Mouse (Mus musculus): ENCODE data around the gene Tspan9. TPM values are rescaled to one million over a fixed set of nuclear protein-coding genes. Genes with fewer than 3 reads are reported as not detected.
A peak's percentile ranks its signal among the peaks of the same experiment; 100 is the strongest.

Tspan9 gene
- total RNA-seq, 1 experiment: 161 TPM

DNA sequence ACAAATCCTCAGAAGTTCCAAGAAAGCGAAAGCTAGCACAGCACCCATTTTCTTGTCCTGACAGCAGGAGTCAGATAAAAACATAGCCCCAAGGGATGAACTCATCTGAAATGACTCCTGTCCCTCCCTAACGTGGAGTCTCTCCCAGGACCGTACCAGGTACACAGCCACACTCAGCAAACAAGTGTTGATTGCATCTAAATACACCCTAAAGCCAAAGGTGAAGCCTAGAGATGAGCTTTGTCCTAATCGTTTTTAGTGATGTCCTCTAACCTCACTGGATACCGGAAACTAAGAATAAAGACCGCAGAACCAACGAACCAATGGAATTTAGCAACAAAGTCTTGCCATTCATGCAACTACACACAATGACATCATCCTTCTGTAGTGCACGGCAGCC, 96.2 kb downstream of the Tspan9 start:
- H3K4me3 ChIP-seq (ENCODE audit: insufficient read depth in 1 of 2, low read depth in 1 of 2, low read length in 2 of 2, poor library complexity in 1 of 2, severe bottlenecking in 1 of 2): no peak overlapping the region
- TF ChIP-seq ZNF384 (IDR thresholded peaks at IDR 0.05; ENCODE audit: low read depth, low read length) (no peak), ZC3H11A (IDR thresholded peaks at IDR 0.05; ENCODE audit: borderline replicate concordance, low read depth, low read length) (no peak), CHD2 (IDR thresholded peaks at IDR 0.05; ENCODE audit: low read depth, low read length) (no peak), MAFK (IDR thresholded peaks at IDR 0.05; ENCODE audit: insufficient read depth, low read depth, low read length) (no peak), HCFC1 (IDR thresholded peaks at IDR 0.05; ENCODE audit: borderline replicate concordance, insufficient read depth, low read length) (no peak)

GRCm38 (mm10) chr6:128046799-128047198, 96.6 kb downstream of the Tspan9 start:
- H3K9ac ChIP-seq (ENCODE audit: insufficient read depth, low read depth, low read length, poor library complexity, severe bottlenecking): no peak overlapping the region
- no peak for DNase-seq (ENCODE audit: low read depth, low spot score)
- no peak for TF ChIP-seq HCFC1 (IDR thresholded peaks at IDR 0.05; ENCODE audit: borderline replicate concordance, insufficient read depth, low read length)
- TF ChIP-seq MAFK (IDR thresholded peaks at IDR 0.05; ENCODE audit: insufficient read depth, low read depth, low read length): no peak
- TF ChIP-seq CHD2 (IDR thresholded peaks at IDR 0.05; ENCODE audit: low read depth, low read length): no peak
- no peak for TF ChIP-seq ZC3H11A (IDR thresholded peaks at IDR 0.05; ENCODE audit: borderline replicate concordance, low read depth, low read length)
- no peak for TF ChIP-seq ZNF384 (IDR thresholded peaks at IDR 0.05; ENCODE audit: low read depth, low read length)
- H3K4me3 ChIP-seq (ENCODE audit: insufficient read depth in 1 of 2, low read depth in 1 of 2, low read length in 2 of 2, poor library complexity in 1 of 2, severe bottlenecking in 1 of 2): no peak overlapping the region
- H3K36me3 ChIP-seq (ENCODE audit: control insufficient read depth, insufficient read depth, low read length, poor library complexity, severe bottlenecking): no peaks in the 10 kb centered on the region
- in situ Hi-C loops (cut with MboI; ENCODE audit: low sequenced_read_pairs in 2 of 2, unreplicated experiment in 2 of 2): no loop called here
- no peaks in the 10 kb centered on the region for H3K9me3 ChIP-seq (ENCODE audit: control insufficient read depth, insufficient read depth, low read depth, low read length)
- H3K27ac ChIP-seq (ENCODE audit: insufficient read depth, low read depth, low read length, poor library complexity, severe bottlenecking): peak overlapping the region; percentile 30; the same call in 1 of the 2 replicates
- peaks cover 2 to 14% of the 10 kb centered on the region in 2 experiments; a peak in 3 of 4 replicates for H3K4me1 ChIP-seq (ENCODE audit: control insufficient read depth in 2 of 2, insufficient read depth in 2 of 2, low read length in 2 of 2, poor library complexity in 1 of 2)

More for the DNA sequence above, 96.2 kb downstream of the Tspan9 start:
- DNase-seq (ENCODE audit: low read depth, low spot score): no peak
- Histone ChIP-seq H3K9me3 (ENCODE audit: control insufficient read depth, insufficient read depth, low read depth, low read length) (no peaks in the 10 kb centered on the region), H3K4me1 (ENCODE audit: control insufficient read depth in 2 of 2, insufficient read depth in 2 of 2, low read length in 2 of 2, poor library complexity in 1 of 2) (peaks cover 2 to 14% of the 10 kb centered on the region in 2 experiments; a peak in 3 of 4 replicates), H3K36me3 (ENCODE audit: control insufficient read depth, insufficient read depth, low read length, poor library complexity, severe bottlenecking) (no peaks in the 10 kb centered on the region), H3K27ac (ENCODE audit: insufficient read depth, low read depth, low read length, poor library complexity, severe bottlenecking) (no peak overlapping the region), H3K9ac (ENCODE audit: insufficient read depth, low read depth, low read length, poor library complexity, severe bottlenecking) (no peak overlapping the region)
- in situ Hi-C loops (cut with MboI; ENCODE audit: low sequenced_read_pairs in 2 of 2, unreplicated experiment in 2 of 2): no loop called here

DNA sequence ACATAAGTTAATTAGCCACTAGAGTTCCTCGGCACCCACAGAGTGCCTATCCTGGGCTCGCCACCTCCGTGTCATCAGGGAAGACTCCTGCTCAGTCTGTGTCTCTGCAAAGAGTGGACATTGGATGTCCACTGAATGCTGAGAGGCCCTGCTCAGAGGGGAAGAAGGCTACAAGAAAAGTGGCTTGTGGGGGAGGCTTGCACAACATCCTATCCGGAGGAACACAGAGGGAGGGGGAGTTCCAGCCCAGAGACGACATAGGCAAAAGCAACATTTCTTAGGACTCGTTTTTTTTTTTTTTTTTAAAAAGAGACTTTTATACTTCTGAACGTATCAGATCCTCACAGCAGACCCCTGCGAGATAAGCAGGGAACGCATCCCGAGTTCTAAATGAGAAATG, 98.7 kb downstream of the Tspan9 start:
- no peak for TF ChIP-seq MAFK (IDR thresholded peaks at IDR 0.05; ENCODE audit: insufficient read depth, low read depth, low read length)
- TF ChIP-seq ZC3H11A (IDR thresholded peaks at IDR 0.05; ENCODE audit: borderline replicate concordance, low read depth, low read length): no peak
- no peak for TF ChIP-seq CHD2 (IDR thresholded peaks at IDR 0.05; ENCODE audit: low read depth, low read length)
- no peak for TF ChIP-seq ZNF384 (IDR thresholded peaks at IDR 0.05; ENCODE audit: low read depth, low read length)
- H3K36me3 ChIP-seq (ENCODE audit: control insufficient read depth, insufficient read depth, low read length, poor library complexity, severe bottlenecking): no peaks in the 10 kb centered on the region
- H3K4me1 ChIP-seq (ENCODE audit: control insufficient read depth in 2 of 2, insufficient read depth in 2 of 2, low read length in 2 of 2, poor library complexity in 1 of 2): peaks cover 2 to 14% of the 10 kb centered on the region in 2 experiments; a peak in 3 of 4 replicates
- H3K27ac ChIP-seq (ENCODE audit: insufficient read depth, low read depth, low read length, poor library complexity, severe bottlenecking): no peak overlapping the region
- DNase-seq (ENCODE audit: low read depth, low spot score): no peak
- no peak overlapping the region for H3K4me3 ChIP-seq (ENCODE audit: insufficient read depth in 1 of 2, low read depth in 1 of 2, low read length in 2 of 2, poor library complexity in 1 of 2, severe bottlenecking in 1 of 2)
- H3K9me3 ChIP-seq (ENCODE audit: control insufficient read depth, insufficient read depth, low read depth, low read length): no peaks in the 10 kb centered on the region
- no peak overlapping the region for H3K9ac ChIP-seq (ENCODE audit: insufficient read depth, low read depth, low read length, poor library complexity, severe bottlenecking)
- in situ Hi-C loops (cut with MboI; ENCODE audit: low sequenced_read_pairs in 2 of 2, unreplicated experiment in 2 of 2): no loop called here

DNA sequence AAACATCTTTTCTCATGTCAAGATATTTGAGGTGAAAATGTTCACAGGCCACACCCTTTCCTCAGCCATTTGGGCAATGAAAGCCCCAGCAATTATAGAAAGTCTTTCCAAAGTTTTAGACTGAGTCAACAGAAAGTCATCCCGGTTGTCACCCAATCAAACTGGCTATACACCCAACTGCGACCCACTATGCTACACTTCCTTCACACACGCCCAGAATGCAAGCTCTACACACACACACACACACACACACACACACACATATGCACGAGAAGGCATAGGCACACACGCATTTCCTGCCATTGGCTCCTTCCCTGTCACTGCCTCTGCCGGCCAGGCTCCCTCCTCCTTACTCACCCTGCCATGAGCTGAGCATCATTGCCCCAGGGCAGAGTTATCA, 99.9 kb downstream of the Tspan9 start:
- in situ Hi-C loops (cut with MboI; ENCODE audit: low sequenced_read_pairs in 2 of 2, unreplicated experiment in 2 of 2): no loop called here
- TF ChIP-seq HCFC1 (IDR thresholded peaks at IDR 0.05; ENCODE audit: borderline replicate concordance, insufficient read depth, low read length) (no peak), ZNF384 (IDR thresholded peaks at IDR 0.05; ENCODE audit: low read depth, low read length) (no peak), ZC3H11A (IDR thresholded peaks at IDR 0.05; ENCODE audit: borderline replicate concordance, low read depth, low read length) (no peak), CHD2 (IDR thresholded peaks at IDR 0.05; ENCODE audit: low read depth, low read length) (no peak), MAFK (IDR thresholded peaks at IDR 0.05; ENCODE audit: insufficient read depth, low read depth, low read length) (no peak)
- Histone ChIP-seq H3K4me1 (ENCODE audit: control insufficient read depth in 2 of 2, insufficient read depth in 2 of 2, low read length in 2 of 2, poor library complexity in 1 of 2) (peaks cover 2 to 12% of the 10 kb centered on the region in 2 experiments; a peak in 3 of 4 replicates), H3K9me3 (ENCODE audit: control insufficient read depth, insufficient read depth, low read depth, low read length) (no peaks in the 10 kb centered on the region), H3K36me3 (ENCODE audit: control insufficient read depth, insufficient read depth, low read length, poor library complexity, severe bottlenecking) (no peaks in the 10 kb centered on the region), H3K27ac (ENCODE audit: insufficient read depth, low read depth, low read length, poor library complexity, severe bottlenecking) (no peak overlapping the region), H3K4me3 (ENCODE audit: insufficient read depth in 1 of 2, low read depth in 1 of 2, low read length in 2 of 2, poor library complexity in 1 of 2, severe bottlenecking in 1 of 2) (no peak overlapping the region), H3K9ac (ENCODE audit: insufficient read depth, low read depth, low read length, poor library complexity, severe bottlenecking) (no peak overlapping the region)
- no peak for DNase-seq (ENCODE audit: low read depth, low spot score)

- Histone ChIP-seq H3K9ac (ENCODE audit: insufficient read depth, low read depth, low read length, poor library complexity, severe bottlenecking) (no peak overlapping the region), H3K4me3 (ENCODE audit: insufficient read depth in 1 of 2, low read depth in 1 of 2, low read length in 2 of 2, poor library complexity in 1 of 2, severe bottlenecking in 1 of 2) (no peak overlapping the region), H3K4me1 (ENCODE audit: control insufficient read depth in 2 of 2, insufficient read depth in 2 of 2, low read length in 2 of 2, poor library complexity in 1 of 2) (peaks cover 0 to 5% of the 10 kb centered on the region in 2 experiments; a peak in 1 of 4 replicates), H3K9me3 (ENCODE audit: control insufficient read depth, insufficient read depth, low read depth, low read length) (no peaks in the 10 kb centered on the region), H3K27ac (ENCODE audit: insufficient read depth, low read depth, low read length, poor library complexity, severe bottlenecking) (no peak overlapping the region), H3K36me3 (ENCODE audit: control insufficient read depth, insufficient read depth, low read length, poor library complexity, severe bottlenecking) (no peaks in the 10 kb centered on the region)
- DNase-seq (ENCODE audit: low read depth, low spot score): no peak
- in situ Hi-C loops (cut with MboI; ENCODE audit: low sequenced_read_pairs in 2 of 2, unreplicated experiment in 2 of 2): no loop called here
- TF ChIP-seq HCFC1 (IDR thresholded peaks at IDR 0.05; ENCODE audit: borderline replicate concordance, insufficient read depth, low read length) (no peak), ZC3H11A (IDR thresholded peaks at IDR 0.05; ENCODE audit: borderline replicate concordance, low read depth, low read length) (no peak), MAFK (IDR thresholded peaks at IDR 0.05; ENCODE audit: insufficient read depth, low read depth, low read length) (no peak), CHD2 (IDR thresholded peaks at IDR 0.05; ENCODE audit: low read depth, low read length) (no peak), ZNF384 (IDR thresholded peaks at IDR 0.05; ENCODE audit: low read depth, low read length) (no peak)
Observed at GRCm38 (mm10) chr6:128041836-128042235, 101.6 kb downstream of the Tspan9 start.
